Mouse (Mus musculus) adrenal gland (tissue): ENCODE results near the gene Jph2.

Source experiments
- intact Hi-C: fragments of 180-260 bp; cut with DNase I; formaldehyde crosslinking; loops from one replicate; pipeline ENCODE4 v1.15.1; 2025

The Jph2 gene

GRCm38 (mm10) chr2:163317281-163317680 is 80.5 kb downstream of the Jph2 start:
- intact Hi-C loops = no loop called here

GRCm38 (mm10) chr2:163310163-163310688 is 87.6 kb downstream of the Jph2 start:
- intact Hi-C loops = no loop called here

- intact Hi-C loops = no loop called here
These were observed 88.4 kb downstream of the Jph2 start for GRCm38 (mm10) chr2:163309376-163309775.

- intact Hi-C loops = no loop called here
These were observed 94.8 kb downstream of the Jph2 start for GRCm38 (mm10) chr2:163303037-163303436.

GRCm38 (mm10) chr2:163301641-163302040 is 96.2 kb downstream of the Jph2 start:
- intact Hi-C loops = no loop called here

GRCm38 (mm10) chr2:163300069-163301060 is 97.4 kb downstream of the Jph2 start:
- intact Hi-C loops = no loop called here

GRCm38 (mm10) chr2:163296999-163297630 is 100.7 kb downstream of the Jph2 start:
- intact Hi-C loops = no loop called here

- intact Hi-C loops = no loop called here
These were observed 108.9 kb downstream of the Jph2 start for GRCm38 (mm10) chr2:163288881-163289379.
